Mouse (Mus musculus): ENCODE measurements around the gene Dync1i1. TPM values are rescaled to one million over a fixed set of nuclear protein-coding genes. Genes with fewer than 3 reads are reported as not detected.

Dync1i1 gene
- 1 to 10 TPM in 1 of 2 experiments, under 1 TPM in 1; 0.33 to 1.5 TPM for polyA plus RNA-seq (2017; shearing (Covaris generic))

DNA sequence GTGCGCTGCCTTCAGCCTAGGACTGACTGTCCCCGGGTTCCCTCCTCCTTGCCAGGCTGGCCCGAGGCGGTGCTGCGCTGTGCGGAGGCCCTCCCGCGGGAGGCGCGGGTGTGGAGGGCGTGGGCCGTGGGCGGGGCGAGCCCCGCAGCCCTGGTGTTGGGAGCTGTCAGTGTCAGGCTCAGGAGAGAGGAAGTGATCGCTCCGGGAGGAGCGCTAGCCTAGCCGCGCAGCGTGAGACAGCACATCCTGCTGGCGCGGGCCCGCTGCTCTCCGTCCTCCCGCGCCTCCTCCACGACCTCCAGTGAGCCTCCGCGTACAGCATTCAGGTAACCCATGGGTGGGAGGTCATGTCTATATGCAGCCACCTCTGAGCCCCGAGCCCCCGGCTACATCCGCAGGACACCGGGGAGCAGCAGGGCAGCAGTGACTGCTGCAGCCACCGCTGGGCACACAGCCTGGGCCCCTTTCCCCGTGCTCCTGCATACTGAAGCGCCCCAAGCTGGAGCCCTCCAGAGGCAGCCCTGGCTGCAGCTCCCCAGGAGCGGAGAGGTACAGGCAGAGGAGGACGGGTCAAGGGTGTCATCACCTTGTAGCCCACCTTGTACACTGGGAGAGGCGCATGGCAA, at the start of gene Dync1i1:
TSS of gene Dync1i1 (plus strand) at position 29 of the 626 bp plus-strand sequence.

Other genes starting within 250 kb of the Dync1i1 start
- under 1 TPM in 1 of 2 experiments, not detected in 1; 0.94 TPM for gene Pdk4, start 229.3 kb upstream of the Dync1i1 start, polyA plus RNA-seq (2017; shearing (Covaris generic))